Mouse (Mus musculus) adrenal gland, postnatal 10 days (tissue): ENCODE results near the gene St6galnac3. TPM values are rescaled to one million over a fixed set of nuclear protein-coding genes. Genes with fewer than 3 reads are reported as not detected.

Experiments
- DNase-seq: peaks from one replicate; pipeline ENCODE4 v3.0.0; 2021; ENCODE audit warnings: mixed read lengths
- total RNA-seq, 2 experiments: library from RNA; stranded (reverse); gene quantifications; 2 replicates each; pipeline ENCODE4 v1.2.3; 2021

St6galnac3 gene
- total RNA-seq, 2 experiments from 2014 or later: 13.3 to 14.4 TPM

DNA sequence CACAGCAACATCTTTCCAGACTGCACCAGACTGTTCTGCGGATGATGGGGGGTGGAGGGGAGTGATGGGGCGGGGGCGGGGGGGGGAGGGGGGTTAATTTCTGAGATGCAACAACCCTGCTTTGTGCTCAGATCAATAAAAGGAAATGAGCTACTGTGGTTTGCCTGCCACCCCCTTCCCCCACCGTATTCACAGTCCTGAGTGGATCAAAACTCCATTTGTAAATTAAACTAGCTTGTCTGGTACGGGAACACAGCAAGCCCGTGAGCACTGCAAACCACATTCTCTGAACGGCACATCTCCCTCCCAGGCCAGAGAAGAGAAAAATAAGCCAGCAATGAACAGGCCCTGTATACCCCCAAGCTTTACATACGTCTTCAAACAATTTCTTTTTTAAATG, 76.3 kb downstream of the St6galnac3 start:
- no peak for DNase-seq

DNA sequence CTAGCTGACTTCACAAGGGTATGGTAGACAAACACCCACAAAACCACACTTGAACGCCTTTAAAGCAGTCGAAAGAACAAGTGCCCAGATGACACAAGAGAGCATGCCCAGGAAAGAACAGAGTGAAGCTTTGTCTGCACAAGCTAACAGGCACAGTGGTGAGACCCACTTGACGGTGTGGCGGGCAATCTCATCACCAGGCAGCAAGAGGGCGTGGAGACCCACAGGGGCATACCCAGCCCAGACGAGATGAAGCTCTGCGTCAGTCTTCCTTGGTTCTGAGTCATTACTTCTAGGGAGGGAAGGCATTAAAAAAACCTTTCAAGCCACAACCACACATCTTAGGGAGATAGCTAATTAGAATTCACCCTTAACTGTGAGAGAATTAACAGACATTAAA, 79.2 kb downstream of the St6galnac3 start:
- no peak for DNase-seq

DNA sequence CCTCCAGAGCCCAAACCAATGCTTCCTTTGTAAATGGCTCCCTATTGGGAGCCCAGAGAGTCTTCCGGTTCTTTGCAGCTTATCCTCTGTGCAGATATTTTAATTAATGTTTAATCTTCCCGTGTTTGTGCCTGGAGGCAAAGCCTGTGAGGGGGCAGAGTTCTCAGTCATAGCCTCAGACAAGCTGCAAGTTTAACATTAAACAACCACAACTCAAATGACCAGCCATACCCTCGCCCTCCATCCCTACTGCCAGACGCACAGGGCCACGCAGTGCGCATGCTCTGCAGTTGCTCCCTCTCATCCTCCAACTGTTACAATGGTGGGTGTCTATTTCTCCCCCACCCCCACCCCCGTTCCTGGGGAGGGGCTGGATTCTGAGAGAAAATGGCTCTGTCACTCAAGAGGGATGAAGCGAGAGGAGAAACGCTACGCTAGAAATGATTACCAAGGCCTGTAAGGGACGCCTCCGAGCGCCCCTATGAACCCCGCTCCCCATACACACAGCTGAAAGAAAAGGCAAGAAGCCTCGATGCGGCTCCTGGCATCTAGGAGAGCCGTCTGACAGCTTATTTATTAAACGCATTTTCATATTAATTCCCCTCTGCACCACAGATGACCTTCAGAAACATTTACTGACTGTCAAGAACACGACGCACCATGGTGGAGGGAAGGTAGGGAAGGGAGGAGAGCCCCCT, 81.0 kb downstream of the St6galnac3 start:
- no peak for DNase-seq

DNA sequence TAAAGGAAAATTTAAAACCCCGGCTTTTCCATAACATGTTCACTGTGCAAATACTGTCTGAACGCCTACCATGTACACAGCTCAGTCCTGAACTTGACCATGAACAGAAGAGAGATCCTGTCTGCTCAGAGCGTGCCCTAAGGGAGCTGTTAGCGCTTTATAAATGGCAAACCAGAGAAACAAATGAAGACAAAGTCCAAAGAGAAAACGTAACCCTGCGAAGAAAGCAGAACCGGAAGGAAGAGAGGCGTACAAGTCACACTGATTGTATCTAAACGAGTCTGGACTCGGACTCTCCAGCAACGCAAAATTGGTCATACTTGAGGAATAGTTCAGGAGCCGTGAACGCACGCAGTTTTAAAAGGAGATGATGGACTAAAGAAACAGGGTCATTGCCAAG, 82.1 kb downstream of the St6galnac3 start:
- DNase-seq: no peak

DNA sequence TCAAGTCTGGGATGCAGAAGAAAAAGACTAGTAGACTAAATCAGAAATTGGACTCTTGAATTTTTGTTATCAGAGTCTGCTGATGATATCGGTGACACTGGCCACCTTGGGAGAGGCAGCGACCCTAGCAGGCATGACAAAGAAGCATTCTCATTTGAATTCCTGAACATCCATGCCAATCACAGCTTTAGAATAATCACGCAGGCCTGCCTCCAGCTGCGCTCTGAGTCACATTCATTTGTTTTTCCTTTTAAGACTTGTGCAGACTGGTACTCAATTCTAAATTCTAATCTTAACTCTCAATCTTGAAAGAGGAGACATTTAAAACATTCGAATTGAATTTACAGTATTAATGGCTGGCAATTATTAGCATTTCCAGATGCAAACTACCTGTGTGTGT, 83.2 kb downstream of the St6galnac3 start:
- DNase-seq: no peak

DNA sequence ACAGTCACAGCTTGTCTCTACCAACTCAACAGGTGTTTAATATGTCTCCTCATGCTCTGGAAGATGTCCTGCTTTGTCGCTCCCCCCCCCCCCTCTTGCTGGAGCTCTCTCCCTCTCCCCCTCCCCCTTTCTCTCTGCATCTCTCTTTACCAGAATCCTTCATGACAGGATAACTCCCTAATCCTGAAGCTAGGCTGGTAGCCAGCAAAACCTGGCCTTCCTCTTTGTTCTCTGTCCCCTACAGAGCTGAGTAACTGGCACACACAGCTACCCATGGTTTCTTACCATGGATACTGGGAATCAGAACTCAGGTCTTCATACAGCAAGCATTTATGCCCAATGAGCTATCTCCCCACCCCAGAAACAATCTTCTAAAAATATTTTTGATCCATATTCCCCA, 87.6 kb downstream of the St6galnac3 start:
- no peak for DNase-seq

DNA sequence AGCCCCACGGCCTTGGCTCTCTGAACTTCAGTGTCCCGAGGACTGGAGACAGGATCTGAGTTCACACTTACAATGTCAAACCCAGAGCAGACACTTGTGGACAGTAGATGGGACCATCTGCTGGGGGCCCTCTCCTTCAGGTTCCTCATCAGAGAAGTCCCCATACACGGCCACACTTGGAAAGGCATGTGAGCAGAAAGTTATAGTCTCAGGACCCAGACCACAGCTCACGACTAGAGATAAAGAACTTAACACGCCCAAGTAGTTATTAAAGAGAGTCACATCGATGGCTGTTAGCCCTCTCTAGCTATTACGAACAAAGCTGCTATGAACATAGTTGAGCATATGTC, 88.2 kb downstream of the St6galnac3 start:
- DNase-seq: no peak

DNA sequence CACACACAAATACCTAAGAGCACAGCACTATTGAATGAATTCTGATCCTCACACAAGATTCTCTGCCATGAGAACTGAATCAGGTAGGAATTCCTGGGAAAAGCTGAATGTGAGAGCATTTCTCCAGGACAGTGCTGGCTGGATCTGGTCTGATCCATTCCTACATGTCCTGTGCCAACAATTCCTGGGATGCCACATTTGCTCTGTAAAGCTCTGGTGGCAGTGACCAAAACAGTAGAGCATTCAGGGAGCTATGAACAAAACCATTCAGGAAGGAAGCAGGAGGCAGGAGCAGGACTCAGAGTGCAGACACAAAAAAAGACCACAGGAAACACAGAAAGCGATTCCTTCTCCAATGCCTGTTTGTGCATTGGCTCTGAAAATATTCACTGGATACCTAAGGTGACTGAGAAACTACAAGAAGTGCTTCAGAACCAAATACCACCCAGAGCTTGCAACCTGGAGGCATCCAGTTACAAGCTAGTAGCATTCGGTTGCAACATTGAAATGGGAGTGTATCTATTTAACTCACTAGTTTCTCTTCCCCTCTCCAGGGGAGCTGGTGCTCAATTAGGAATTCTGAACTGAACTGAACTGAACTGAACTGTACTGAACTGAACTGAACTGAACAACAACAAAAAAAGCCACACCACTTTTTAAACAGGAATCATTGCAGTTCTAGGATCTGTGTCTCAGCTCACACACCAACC, 88.7 kb downstream of the St6galnac3 start:
- no peak for DNase-seq

DNA sequence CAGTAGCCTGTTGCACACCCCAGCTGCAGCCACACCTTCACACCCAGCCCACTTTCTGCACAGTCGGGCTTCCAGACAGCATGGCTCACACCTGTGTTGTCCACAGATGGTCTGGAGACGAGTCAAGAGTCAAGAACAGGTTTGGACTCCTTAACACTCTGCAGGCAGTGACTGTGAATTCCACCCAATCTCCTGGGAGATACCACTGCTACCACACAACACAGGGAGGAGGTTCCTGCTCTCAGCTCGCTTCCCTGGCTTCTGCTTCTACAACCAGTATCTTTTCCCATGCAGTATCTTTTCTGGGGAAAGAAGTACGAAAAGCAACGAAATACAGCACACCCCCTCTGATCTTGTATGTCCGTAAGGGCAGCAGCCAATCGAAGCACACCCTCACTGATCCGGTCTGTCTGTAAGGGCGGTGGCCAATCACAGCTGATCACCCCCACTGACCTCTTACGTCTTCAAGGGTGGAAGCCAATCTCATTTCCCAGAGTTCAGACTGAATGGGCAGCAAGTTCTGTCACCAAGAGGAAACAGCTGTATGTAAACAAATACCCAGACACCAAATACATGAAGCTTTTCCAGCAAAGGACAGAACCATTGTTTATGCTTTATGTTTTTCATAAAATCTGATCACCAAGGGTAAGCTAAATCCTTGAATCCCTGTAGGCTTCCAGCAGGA, 92.8 kb downstream of the St6galnac3 start:
- DNase-seq: no peak

DNA sequence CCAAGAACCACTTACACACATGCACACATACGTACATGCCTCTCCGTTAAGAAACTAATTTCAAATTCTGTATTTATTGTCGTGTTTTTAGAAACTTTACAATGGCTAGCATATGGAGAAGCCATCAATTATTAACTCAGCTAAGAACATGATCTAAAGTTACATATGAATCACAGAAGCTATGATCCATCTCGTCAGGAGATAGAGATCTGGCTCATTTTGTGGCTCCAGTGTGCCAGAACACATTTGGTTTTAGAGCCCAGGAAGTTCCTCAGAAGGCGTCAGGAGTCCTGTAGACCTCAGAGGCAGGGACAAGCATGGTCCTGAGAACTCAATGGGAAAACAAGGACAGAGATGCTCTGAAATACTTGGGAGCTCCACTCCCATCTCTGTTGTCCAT, 98.7 kb downstream of the St6galnac3 start:
- no peak for DNase-seq

DNA sequence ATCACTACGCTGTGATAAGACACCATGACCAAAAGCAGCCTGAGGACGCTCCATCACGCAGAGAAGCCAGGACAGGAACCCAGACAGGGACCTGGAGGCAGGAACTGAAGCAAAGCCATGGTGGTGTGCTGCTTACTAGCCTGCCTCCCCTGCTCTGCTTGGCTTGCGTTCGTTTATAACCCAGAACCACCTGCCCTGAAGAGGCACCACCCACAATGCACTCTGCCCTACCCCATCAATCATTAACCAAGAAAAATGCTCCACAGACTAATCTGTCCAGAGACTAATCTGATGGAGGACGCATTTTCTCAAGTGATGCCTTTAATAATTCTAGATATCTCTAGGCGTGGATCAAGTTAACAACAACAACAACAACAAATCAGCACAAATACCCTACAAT, 106.0 kb downstream of the St6galnac3 start:
- no peak for DNase-seq

DNA sequence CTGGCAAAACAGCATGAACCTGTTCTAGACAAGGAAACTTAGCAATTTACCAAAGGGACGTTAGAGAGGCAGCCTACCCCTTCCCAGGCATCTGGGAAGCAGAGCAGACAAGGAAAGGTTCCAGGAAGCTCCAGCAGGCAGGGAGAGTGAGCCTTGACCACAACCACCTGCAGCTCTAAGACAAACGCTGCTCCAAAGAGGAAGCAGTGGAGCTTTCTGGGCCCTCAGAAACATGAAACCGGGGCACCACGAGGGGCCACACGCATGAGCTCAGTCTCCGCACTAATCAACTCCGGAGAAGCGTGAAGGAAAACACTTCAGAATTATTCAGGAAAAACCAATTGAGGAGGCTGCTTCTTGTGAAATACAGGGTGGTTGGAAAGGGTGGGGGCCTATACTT, 108.1 kb downstream of the St6galnac3 start:
- DNase-seq: no peak

DNA sequence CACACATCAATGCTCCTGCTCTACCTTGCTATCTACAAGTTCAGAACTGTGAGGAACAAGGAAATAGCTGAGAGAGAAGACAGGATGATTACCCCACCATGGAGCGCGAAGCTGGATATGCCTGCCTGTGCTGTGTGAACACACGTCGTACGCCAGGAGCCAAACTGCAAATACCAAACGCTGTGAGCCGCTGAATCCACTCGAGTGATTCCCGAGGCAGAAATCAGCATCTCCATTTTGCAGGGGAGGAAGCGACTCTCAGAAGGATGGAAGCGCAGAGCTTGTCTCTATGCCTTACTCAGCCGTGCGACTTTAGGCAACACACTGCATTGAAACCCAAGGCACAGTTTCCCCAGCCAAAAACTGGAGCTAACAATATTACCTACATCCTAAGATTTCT, 114.7 kb downstream of the St6galnac3 start:
- no peak for DNase-seq

DNA sequence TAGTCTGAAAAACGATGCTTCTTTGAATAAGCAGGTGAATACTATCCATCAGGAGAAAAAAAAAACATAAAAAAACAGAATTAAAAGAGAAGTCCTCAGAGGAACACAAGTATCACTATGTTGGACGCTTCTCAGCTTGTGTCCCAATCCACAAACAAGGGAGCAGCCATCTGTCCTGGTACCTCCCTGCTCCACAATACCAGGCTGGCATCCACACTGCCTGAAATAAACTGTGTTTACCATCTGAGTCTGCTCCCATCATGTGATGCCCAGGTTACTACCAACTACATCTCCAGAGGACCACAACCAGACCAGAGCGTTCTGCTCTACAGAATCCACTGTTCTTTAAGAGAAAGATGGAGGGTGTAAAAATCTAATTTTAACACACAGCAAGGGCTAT, 118.6 kb downstream of the St6galnac3 start:
- DNase-seq: no peak

DNA sequence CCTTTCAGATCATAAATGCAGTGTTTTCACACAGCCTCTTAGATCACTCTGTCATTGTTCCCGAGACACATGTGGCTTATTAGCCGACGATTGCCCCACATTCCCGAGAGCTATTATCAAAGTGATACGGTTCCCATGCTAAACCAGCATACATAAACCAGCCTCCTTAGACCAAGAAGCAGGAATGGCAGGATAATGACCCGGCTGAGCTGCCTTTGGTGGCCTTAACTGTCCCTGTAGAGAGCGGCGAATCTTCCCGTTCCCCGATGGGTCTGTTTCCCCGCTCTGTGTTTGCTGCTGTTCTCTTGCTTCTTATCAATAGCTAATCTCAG, 119.2 kb downstream of the St6galnac3 start:
- DNase-seq: no peak

DNA sequence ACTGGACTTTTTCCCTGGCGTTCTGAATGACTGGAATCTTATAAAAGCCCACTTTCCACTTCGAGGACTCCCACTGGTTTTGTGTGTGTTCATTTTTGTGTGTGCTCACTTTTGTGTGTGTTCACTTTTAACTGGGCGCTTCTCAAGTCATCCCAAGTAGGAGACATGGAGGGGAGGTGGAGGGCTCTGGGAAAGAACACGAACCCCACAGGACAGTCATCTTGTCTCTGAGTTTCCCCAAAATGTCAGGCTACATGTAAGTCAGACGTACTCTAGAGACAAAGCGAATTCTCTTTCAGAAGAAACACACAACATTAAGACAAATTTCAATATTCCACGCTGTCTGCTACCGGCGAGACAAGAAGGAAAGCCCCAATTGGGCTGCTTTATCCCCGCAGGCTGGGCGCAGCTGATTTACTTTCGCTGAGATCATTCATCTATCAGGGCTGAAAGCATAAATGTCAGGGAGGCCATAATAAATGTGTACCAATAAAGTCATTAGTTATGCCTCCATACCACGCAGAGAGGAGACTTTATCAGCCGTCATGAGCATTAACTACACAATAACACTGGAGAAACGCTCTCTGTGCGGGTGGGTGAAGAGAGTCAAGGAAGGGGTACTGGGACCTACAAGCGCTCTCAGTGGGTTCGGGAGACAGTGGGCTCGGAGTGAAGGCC, 119.7 kb downstream of the St6galnac3 start:
- DNase-seq: no peak

DNA sequence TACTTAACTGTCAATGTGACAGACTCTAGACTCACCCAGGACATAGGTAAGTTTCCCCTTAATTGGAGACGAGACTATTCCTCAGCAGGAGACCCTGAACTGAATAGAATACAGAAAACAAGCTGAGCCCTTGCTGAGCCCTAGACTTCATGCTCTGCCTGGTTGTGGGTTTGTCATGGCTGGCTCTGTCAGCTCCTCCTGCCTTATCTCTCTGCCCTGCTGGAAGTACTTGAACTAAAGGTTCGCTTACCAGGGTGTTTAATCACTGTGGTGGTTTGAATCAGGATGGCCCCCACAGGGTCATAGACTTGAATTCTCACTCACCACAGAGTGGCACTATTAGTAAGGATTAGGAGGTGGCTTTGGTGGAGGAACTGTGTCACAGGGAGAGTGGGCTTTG, 125.8 kb downstream of the St6galnac3 start:
- DNase-seq: no peak

DNA sequence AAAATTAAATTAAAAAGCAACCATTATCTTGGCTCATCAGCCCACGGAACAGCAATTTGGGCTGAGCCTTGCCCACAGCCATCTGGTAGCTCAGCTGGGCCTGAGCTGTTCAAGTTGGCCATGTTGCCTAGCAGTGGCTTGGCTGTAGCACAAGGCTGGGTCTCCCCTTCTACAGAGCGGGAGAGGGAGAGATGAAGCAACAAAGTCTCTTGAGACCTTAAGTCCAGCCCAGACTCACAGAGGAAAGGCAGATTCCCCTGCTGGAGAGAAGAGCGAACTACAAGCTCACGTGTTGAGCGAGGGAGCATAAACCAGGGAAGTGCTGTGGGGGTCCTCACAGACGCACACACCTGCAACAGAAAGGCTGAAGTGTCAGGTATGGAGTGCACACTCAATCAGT, 126.3 kb downstream of the St6galnac3 start:
- DNase-seq: no peak

DNA sequence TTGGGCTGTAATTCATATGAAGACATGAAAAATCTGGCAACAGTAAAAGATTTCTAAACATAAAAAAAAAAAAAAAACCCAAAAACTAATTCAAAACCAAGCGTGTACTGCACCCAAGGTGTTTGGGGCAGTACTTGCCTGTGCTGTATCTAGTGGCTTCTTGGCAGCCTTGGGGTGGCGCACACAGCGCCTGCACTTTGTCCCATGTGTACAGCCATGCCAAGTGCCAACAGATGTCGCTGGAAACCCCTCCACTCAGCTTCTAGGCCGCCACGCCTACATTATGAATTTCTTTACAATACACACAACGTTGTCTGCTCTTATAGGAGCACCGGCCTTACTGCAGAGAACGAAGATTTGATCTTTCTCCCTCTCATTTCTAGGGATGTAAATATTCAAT, 130.4 kb downstream of the St6galnac3 start:
- no peak for DNase-seq

DNA sequence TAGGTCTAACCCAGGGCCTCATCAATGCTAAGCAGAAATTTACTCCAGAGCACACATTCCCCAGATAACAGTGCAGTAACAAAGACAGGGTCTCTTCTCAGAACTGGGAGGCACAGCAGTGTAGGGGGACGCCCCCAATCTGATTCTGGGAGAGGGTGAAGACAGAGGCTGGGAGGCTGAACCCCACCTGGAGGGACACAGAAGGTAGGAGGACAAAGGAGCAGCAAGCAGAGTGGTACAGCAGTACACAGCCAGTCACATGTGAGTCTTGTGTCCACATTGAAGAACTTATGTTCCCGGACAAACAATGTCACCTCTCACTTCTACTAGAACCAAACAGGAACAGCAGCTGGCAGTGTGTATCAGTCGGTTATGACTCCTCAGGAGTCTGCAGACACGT, 131.0 kb downstream of the St6galnac3 start:
- DNase-seq: no peak

DNA sequence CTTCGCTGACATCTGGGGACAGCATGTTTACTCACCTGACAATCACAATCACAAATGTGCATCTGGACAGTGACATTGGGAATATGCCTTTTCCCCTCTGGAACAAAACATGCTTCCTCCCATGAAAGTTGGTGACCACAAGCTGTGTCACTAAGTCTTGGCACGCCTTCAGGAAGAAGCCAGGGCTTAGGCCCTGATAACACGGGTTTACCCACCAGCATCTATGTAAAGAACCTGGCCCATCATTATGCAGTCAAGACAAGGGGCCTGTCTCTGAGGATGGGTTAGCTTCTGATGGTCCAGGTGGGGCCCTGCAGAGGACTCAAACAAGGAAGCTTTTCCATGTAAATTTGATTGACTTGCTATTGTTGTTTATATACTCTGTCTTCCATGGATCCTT, 131.9 kb downstream of the St6galnac3 start:
- no peak for DNase-seq

DNA sequence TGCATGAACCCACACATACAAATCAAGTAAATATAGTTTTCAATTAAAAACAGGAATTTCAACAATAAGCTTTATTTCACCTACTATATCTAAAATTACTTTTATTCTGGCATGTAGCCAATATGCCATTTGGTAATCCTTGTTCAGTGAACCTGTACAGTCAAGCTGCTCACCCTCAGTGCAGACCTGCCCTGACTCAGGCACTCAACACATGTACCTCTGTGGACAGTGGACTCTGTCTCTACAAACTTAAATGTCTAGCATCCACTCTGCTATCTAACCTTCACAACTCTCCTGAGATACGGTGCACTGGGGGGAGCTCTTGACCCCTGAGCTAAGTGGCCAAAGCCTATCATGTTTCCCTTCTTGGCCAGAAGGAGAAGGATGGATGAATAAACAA, 137.4 kb downstream of the St6galnac3 start:
- no peak for DNase-seq

DNA sequence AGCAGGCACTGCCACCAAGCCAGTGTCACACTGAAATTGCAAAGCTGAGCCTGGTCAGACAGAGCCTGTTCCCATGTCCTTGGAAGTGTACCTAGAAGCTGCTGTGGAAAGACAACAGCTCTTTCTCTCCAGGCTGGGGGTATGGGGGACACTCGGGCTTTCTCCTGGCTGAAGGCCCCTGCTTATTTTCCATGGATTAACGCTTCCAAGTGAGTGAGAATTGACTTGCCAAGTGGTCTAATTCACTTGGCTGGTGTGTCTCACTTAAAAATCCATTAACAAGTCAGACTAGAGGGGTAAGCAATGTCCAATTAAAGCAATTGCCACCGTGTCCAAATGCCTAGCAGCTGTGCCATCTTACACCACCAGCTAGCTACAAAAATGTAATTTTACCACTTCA, 140.1 kb downstream of the St6galnac3 start:
- no peak for DNase-seq
